Mouse (Mus musculus): ENCODE results near the gene Chat. TPM values are rescaled to one million over a fixed set of nuclear protein-coding genes. Genes with fewer than 3 reads are reported as not detected.

Gene Chat
- polyA plus RNA-seq, 1 experiment from 2014 or later: not detected

- H3K4me3 ChIP-seq (ENCODE audit: low read depth, low read length): no peak within 1 kb of the TSS
- DNase-seq (ENCODE audit: low spot score) (peak; percentile 83), ATAC-seq (peak; percentile 96)
- H3K9ac ChIP-seq (replicated peaks; ENCODE audit: low read depth): no peak within 1 kb of the TSS
- no peaks in the 10 kb centered on the region for H3K36me3 ChIP-seq (ENCODE audit: insufficient read depth, low read length)
- no peak within 1 kb of the TSS for H3K4me2 ChIP-seq (replicated peaks; ENCODE audit: low read depth, low read length)
- 2% methylated on average over 13 of the region's 13 CpGs for WGBS
- H3K27ac ChIP-seq (ENCODE audit: low read length): no peak within 1 kb of the TSS
- TF ChIP-seq CTCF (IDR thresholded peaks at IDR 0.05): no peak
- TF ChIP-seq EP300 (IDR thresholded peaks at IDR 0.05): no peak
- no peaks in the 10 kb centered on the region for H3K27me3 ChIP-seq (replicated peaks; ENCODE audit: insufficient read depth, low read length)
- H3K4me1 ChIP-seq (ENCODE audit: insufficient read depth, low read depth, low read length): no peaks in the 10 kb centered on the region
- H3K9me3 ChIP-seq (ENCODE audit: low read length): no peaks in the 10 kb centered on the region
These were observed 77.6 kb downstream of the Chat start, which contains the start of gene 1700024G13Rik for GRCm38 (mm10) chr14:32388196-32388595. 1700024G13Rik (minus strand) TSS chr14:32388391.

DNA sequence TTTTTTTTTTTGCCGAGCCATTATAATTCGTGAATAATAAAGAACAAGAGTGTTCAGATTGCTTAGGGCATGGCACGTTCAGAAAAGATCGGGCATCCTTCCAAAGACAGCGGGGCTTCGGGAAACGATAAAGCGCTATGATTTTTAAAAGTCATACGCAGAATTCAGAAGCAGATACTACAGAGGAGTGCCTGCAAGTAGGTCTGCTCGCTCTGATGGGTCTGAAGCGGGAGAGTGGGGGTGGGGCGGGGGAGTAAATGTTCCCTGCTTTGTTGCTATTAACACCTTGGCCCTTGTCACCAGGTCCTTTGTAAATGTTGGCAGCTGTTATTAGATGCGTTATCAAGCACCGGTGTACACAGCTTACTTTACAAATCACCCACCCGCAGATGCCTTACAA lies 84.2 kb downstream of the Chat start:
- DNase-seq (ENCODE audit: low spot score) (no peak), ATAC-seq (no peak)
- H3K9me3 ChIP-seq (ENCODE audit: low read length): no peaks in the 10 kb centered on the region
- H3K27ac ChIP-seq (ENCODE audit: low read length): no peak overlapping the region
- no peaks in the 10 kb centered on the region for H3K4me1 ChIP-seq (ENCODE audit: insufficient read depth, low read depth, low read length)
- H3K36me3 ChIP-seq (ENCODE audit: insufficient read depth, low read length): no peaks in the 10 kb centered on the region
- no peak overlapping the region for H3K4me3 ChIP-seq (ENCODE audit: low read depth, low read length)
- H3K9ac ChIP-seq (replicated peaks; ENCODE audit: low read depth): no peak overlapping the region
- H3K4me2 ChIP-seq (replicated peaks; ENCODE audit: low read depth, low read length): no peak overlapping the region
- H3K27me3 ChIP-seq (replicated peaks; ENCODE audit: insufficient read depth, low read length): no peaks in the 10 kb centered on the region
- TF ChIP-seq EP300 (IDR thresholded peaks at IDR 0.05) (no peak), CTCF (IDR thresholded peaks at IDR 0.05) (no peak)
- WGBS: 36% methylated on average over 15 of the region's 15 CpGs

DNA sequence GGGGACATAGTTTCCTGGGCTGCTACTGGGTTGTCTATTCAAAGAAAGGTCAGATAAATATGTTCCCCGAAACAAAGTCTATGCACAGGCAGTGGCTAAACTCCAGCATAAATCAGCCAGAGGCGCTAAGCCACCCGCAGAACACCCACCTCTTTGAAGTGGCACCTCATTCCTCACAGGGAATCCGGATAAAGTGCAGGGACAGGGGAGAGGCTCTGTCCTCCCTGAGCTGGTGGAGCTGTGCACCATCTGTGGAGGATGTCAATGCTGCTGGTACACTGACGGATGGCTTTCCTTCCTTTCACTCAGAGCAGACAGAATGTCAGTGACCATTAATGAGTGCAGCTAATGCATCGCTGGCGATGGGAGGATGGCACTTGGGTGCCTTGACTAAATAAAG lies 84.7 kb downstream of the Chat start:
- Histone ChIP-seq H3K9me3 (ENCODE audit: low read length) (no peaks in the 10 kb centered on the region), H3K36me3 (ENCODE audit: insufficient read depth, low read length) (no peaks in the 10 kb centered on the region), H3K4me2 (replicated peaks; ENCODE audit: low read depth, low read length) (no peak overlapping the region)

GRCm38 (mm10) chr14:32380099-32380480 lies 85.7 kb downstream of the Chat start:
- Histone ChIP-seq H3K36me3 (ENCODE audit: insufficient read depth, low read length) (no peaks in the 10 kb centered on the region), H3K27me3 (replicated peaks; ENCODE audit: insufficient read depth, low read length) (no peaks in the 10 kb centered on the region), H3K4me2 (replicated peaks; ENCODE audit: low read depth, low read length) (no peak overlapping the region), H3K4me1 (ENCODE audit: insufficient read depth, low read depth, low read length) (no peaks in the 10 kb centered on the region), H3K9me3 (ENCODE audit: low read length) (no peaks in the 10 kb centered on the region), H3K4me3 (ENCODE audit: low read depth, low read length) (no peak overlapping the region), H3K9ac (replicated peaks; ENCODE audit: low read depth) (no peak overlapping the region), H3K27ac (ENCODE audit: low read length) (no peak overlapping the region)
- DNase-seq (ENCODE audit: low spot score): peak; percentile 4
- TF ChIP-seq EP300 (IDR thresholded peaks at IDR 0.05) (no peak), CTCF (IDR thresholded peaks at IDR 0.05) (no peak)
- ATAC-seq: no peak
- 18% methylated on average over 3 of the region's 3 CpGs for WGBS

More for the DNA sequence above, 84.7 kb downstream of the Chat start:
- no peak overlapping the region for H3K4me3 ChIP-seq (ENCODE audit: low read depth, low read length)
- ATAC-seq (no peak), DNase-seq (ENCODE audit: low spot score) (no peak)
- no peak overlapping the region for H3K27ac ChIP-seq (ENCODE audit: low read length)
- H3K9ac ChIP-seq (replicated peaks; ENCODE audit: low read depth): no peak overlapping the region
- H3K27me3 ChIP-seq (replicated peaks; ENCODE audit: insufficient read depth, low read length): no peaks in the 10 kb centered on the region
- WGBS: 24% methylated on average over 7 of the region's 7 CpGs
- H3K4me1 ChIP-seq (ENCODE audit: insufficient read depth, low read depth, low read length): no peaks in the 10 kb centered on the region
- TF ChIP-seq CTCF (IDR thresholded peaks at IDR 0.05) (no peak), EP300 (IDR thresholded peaks at IDR 0.05) (no peak)

- no peak for ATAC-seq
- H3K4me1 ChIP-seq (ENCODE audit: insufficient read depth, low read depth, low read length): no peaks in the 10 kb centered on the region
These were observed 86.2 kb downstream of the Chat start for GRCm38 (mm10) chr14:32379395-32380098.

DNA sequence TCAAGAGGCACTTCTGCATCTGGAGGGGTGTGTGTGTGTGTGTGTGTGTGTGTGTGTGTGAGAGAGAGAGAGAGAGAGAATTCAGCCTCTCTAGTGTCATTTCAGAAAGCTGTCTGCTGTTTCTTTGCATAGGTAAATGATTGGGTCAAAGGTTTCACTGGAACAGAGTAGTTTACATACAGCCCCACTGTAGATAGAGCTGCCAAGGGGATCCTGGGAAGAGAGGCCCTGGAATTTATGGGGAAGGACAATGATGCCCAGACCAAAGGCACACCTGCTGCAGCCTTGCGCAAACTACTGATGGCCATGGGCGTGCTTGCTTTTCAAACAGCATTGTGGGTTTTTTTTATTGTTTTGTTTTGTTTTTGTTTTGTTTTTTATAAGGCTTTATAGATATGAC lies 93.3 kb downstream of the Chat start:
- H3K4me3 ChIP-seq (ENCODE audit: low read depth, low read length): no peak overlapping the region
- ATAC-seq: no peak
- H3K4me2 ChIP-seq (replicated peaks; ENCODE audit: low read depth, low read length): no peak overlapping the region
- H3K9me3 ChIP-seq (ENCODE audit: low read length): no peaks in the 10 kb centered on the region
- TF ChIP-seq EP300 (IDR thresholded peaks at IDR 0.05) (no peak), CTCF (IDR thresholded peaks at IDR 0.05) (no peak)
- no peaks in the 10 kb centered on the region for H3K4me1 ChIP-seq (ENCODE audit: insufficient read depth, low read depth, low read length)
- 82% methylated on average over 2 of the region's 2 CpGs for WGBS
- no peak overlapping the region for H3K27ac ChIP-seq (ENCODE audit: low read length)
- no peaks in the 10 kb centered on the region for H3K27me3 ChIP-seq (replicated peaks; ENCODE audit: insufficient read depth, low read length)
- no peak for DNase-seq (ENCODE audit: low spot score)
- no peaks in the 10 kb centered on the region for H3K36me3 ChIP-seq (ENCODE audit: insufficient read depth, low read length)
- H3K9ac ChIP-seq (replicated peaks; ENCODE audit: low read depth): no peak overlapping the region

More at GRCm38 (mm10) chr14:32379395-32380098, 86.2 kb downstream of the Chat start:
- TF ChIP-seq CTCF (IDR thresholded peaks at IDR 0.05) (no peak), EP300 (IDR thresholded peaks at IDR 0.05) (no peak)
- H3K4me3 ChIP-seq (ENCODE audit: low read depth, low read length): no peak overlapping the region
- H3K9ac ChIP-seq (replicated peaks; ENCODE audit: low read depth): no peak overlapping the region
- no peak overlapping the region for H3K4me2 ChIP-seq (replicated peaks; ENCODE audit: low read depth, low read length)
- no peak for DNase-seq (ENCODE audit: low spot score)
- WGBS: 11% methylated on average over 22 of the region's 22 CpGs
- no peaks in the 10 kb centered on the region for H3K27me3 ChIP-seq (replicated peaks; ENCODE audit: insufficient read depth, low read length)
- no peaks in the 10 kb centered on the region for H3K9me3 ChIP-seq (ENCODE audit: low read length)
- no peaks in the 10 kb centered on the region for H3K36me3 ChIP-seq (ENCODE audit: insufficient read depth, low read length)
- H3K27ac ChIP-seq (ENCODE audit: low read length): no peak overlapping the region

Measured in lung, postnatal 0 days (tissue).